Mouse (Mus musculus): ENCODE results near the gene Hipk1. TPM values are rescaled to one million over a fixed set of nuclear protein-coding genes. Genes with fewer than 3 reads are reported as not detected.

The Hipk1 gene
- polyA plus RNA-seq, 1 experiment from 2014 or later = 10.8 TPM

GRCm38 (mm10) chr3:103740342-103740741, 51.0 kb downstream of the Hipk1 start:
- Histone ChIP-seq H3K27ac (no peak overlapping the region), H3K4me3 (no peak overlapping the region), H3K9me3 (no peaks in the 10 kb centered on the region), H3K4me1 (peaks cover 28% of the 10 kb centered on the region), H3K27me3 (no peaks in the 10 kb centered on the region), H3K4me2 (no peak overlapping the region), H3K9ac (no peak overlapping the region), H3K36me3 (peaks cover 32% of the 10 kb centered on the region)
- 52% methylated on average over 5 of the region's 5 CpGs for WGBS
- no peak for ATAC-seq (ENCODE audit: insufficient number of reproducible peaks, low FRiP score, low TSS enrichment, low read depth)

- WGBS = 92% methylated on average over 1 of the region's 1 CpGs
- H3K9ac ChIP-seq = 0 out of 2 replicates have a peak within 1 kb of the TSS, but pooled peaks have one; percentile 7
- peaks cover 22% of the 10 kb centered on the region for H3K36me3 ChIP-seq
- peak within 1 kb of the TSS; percentile 52 for H3K4me2 ChIP-seq
- H3K4me1 ChIP-seq = peaks cover 38% of the 10 kb centered on the region
- H3K27ac ChIP-seq = peak within 1 kb of the TSS; percentile 96
- no peak for ATAC-seq (ENCODE audit: insufficient number of reproducible peaks, low FRiP score, low TSS enrichment, low read depth)
- H3K27me3 ChIP-seq = no peaks in the 10 kb centered on the region
- H3K4me3 ChIP-seq = peak within 1 kb of the TSS; percentile 47
- no peaks in the 10 kb centered on the region for H3K9me3 ChIP-seq
These were observed 52.0 kb downstream of the Hipk1 start, which contains the start of gene Gm10964 for GRCm38 (mm10) chr3:103739329-103739728. Gm10964 (plus strand) TSS chr3:103739366.

- peak; percentile 85 for ATAC-seq (ENCODE audit: insufficient number of reproducible peaks, low FRiP score, low TSS enrichment, low read depth)
- Histone ChIP-seq H3K4me3 (peak within 1 kb of the TSS; percentile 47), H3K4me1 (peaks cover 51% of the 10 kb centered on the region), H3K4me2 (peak within 1 kb of the TSS; percentile 52), H3K9me3 (no peaks in the 10 kb centered on the region), H3K9ac (peak within 1 kb of the TSS; percentile 29), H3K27me3 (no peaks in the 10 kb centered on the region), H3K27ac (peak within 1 kb of the TSS; percentile 96), H3K36me3 (peaks cover 8% of the 10 kb centered on the region; the same call in 1 of the 2 replicates)
- under 1% methylated on average over 18 of the region's 18 CpGs for WGBS
These were observed 53.4 kb downstream of the Hipk1 start, which contains the start of gene Olfml3 for GRCm38 (mm10) chr3:103737778-103738571. Olfml3 (minus strand) TSS chr3:103738001.

GRCm38 (mm10) chr3:103737061-103737754, 54.2 kb downstream of the Hipk1 start:
- Histone ChIP-seq H3K4me1 (peaks cover 56% of the 10 kb centered on the region), H3K4me2 (peak overlapping the region; percentile 52), H3K36me3 (peaks cover 6% of the 10 kb centered on the region; the same call in 1 of the 2 replicates), H3K27me3 (no peaks in the 10 kb centered on the region), H3K9ac (peak overlapping the region; percentile 29), H3K4me3 (peak overlapping the region; percentile 47), H3K9me3 (no peaks in the 10 kb centered on the region), H3K27ac (peak overlapping the region; percentile 96)
- WGBS = 14% methylated on average over 16 of the region's 16 CpGs
- no peak; the same call in 1 of the 2 replicates for ATAC-seq (ENCODE audit: insufficient number of reproducible peaks, low FRiP score, low TSS enrichment, low read depth)

GRCm38 (mm10) chr3:103735776-103736600, 55.4 kb downstream of the Hipk1 start:
- Histone ChIP-seq H3K4me1 (peaks cover 56% of the 10 kb centered on the region), H3K27me3 (no peaks in the 10 kb centered on the region), H3K27ac (peak overlapping the region; percentile 96), H3K4me2 (peak overlapping the region; percentile 52), H3K9ac (0 out of 2 replicates have a peak overlapping the region, but pooled peaks have one; percentile 20), H3K36me3 (no peaks in the 10 kb centered on the region; the same call in 1 of the 2 replicates), H3K4me3 (peak overlapping the region; percentile 47), H3K9me3 (no peaks in the 10 kb centered on the region)
- ATAC-seq (ENCODE audit: insufficient number of reproducible peaks, low FRiP score, low TSS enrichment, low read depth) = no peak
- WGBS = 47% methylated on average over 28 of the region's 28 CpGs

GRCm38 (mm10) chr3:103734696-103735519, 56.5 kb downstream of the Hipk1 start:
- H3K9me3 ChIP-seq = no peaks in the 10 kb centered on the region
- H3K4me1 ChIP-seq = peaks cover 56% of the 10 kb centered on the region
- no peak for ATAC-seq (ENCODE audit: insufficient number of reproducible peaks, low FRiP score, low TSS enrichment, low read depth)
- H3K4me3 ChIP-seq = peak overlapping the region; percentile 47
- peak overlapping the region; percentile 52 for H3K4me2 ChIP-seq
- H3K36me3 ChIP-seq = no peaks in the 10 kb centered on the region; the same call in 1 of the 2 replicates
- 13% methylated on average over 11 of the region's 11 CpGs for WGBS
- 0 out of 2 replicates have a peak overlapping the region, but pooled peaks have one; percentile 17 for H3K9ac ChIP-seq
- peak overlapping the region; percentile 96 for H3K27ac ChIP-seq
- H3K27me3 ChIP-seq = no peaks in the 10 kb centered on the region

- 32% methylated on average over 19 of the region's 19 CpGs for WGBS
- no peaks in the 10 kb centered on the region for H3K27me3 ChIP-seq
- H3K27ac ChIP-seq = peak overlapping the region; percentile 96
- H3K4me2 ChIP-seq = peak overlapping the region; percentile 52
- H3K4me1 ChIP-seq = peaks cover 54% of the 10 kb centered on the region
- H3K9ac ChIP-seq = 0 out of 2 replicates have a peak overlapping the region, but pooled peaks have one; percentile 17
- peak overlapping the region; percentile 18 for H3K4me3 ChIP-seq
- no peak for ATAC-seq (ENCODE audit: insufficient number of reproducible peaks, low FRiP score, low TSS enrichment, low read depth)
- H3K9me3 ChIP-seq = no peaks in the 10 kb centered on the region
- no peaks in the 10 kb centered on the region; the same call in 1 of the 2 replicates for H3K36me3 ChIP-seq
These were observed 57.3 kb downstream of the Hipk1 start for GRCm38 (mm10) chr3:103733799-103734695.

- Histone ChIP-seq H3K36me3 (no peaks in the 10 kb centered on the region; the same call in 1 of the 2 replicates), H3K27me3 (no peaks in the 10 kb centered on the region), H3K4me1 (peaks cover 49% of the 10 kb centered on the region), H3K9me3 (no peaks in the 10 kb centered on the region), H3K27ac (peak overlapping the region; percentile 96), H3K4me3 (no peak overlapping the region), H3K4me2 (no peak overlapping the region), H3K9ac (no peak overlapping the region)
- no peak for ATAC-seq (ENCODE audit: insufficient number of reproducible peaks, low FRiP score, low TSS enrichment, low read depth)
- 7% methylated on average over 2 of the region's 2 CpGs for WGBS
These were observed 58.2 kb downstream of the Hipk1 start for GRCm38 (mm10) chr3:103733176-103733575.

GRCm38 (mm10) chr3:103732116-103732515, 59.2 kb downstream of the Hipk1 start:
- Histone ChIP-seq H3K4me3 (no peak overlapping the region), H3K4me2 (no peak overlapping the region), H3K9me3 (no peaks in the 10 kb centered on the region), H3K36me3 (no peaks in the 10 kb centered on the region; the same call in 1 of the 2 replicates), H3K27me3 (no peaks in the 10 kb centered on the region), H3K4me1 (peaks cover 45% of the 10 kb centered on the region), H3K9ac (no peak overlapping the region), H3K27ac (no peak overlapping the region)
- WGBS = 72% methylated on average over 3 of the region's 3 CpGs
- no peak for ATAC-seq (ENCODE audit: insufficient number of reproducible peaks, low FRiP score, low TSS enrichment, low read depth)

GRCm38 (mm10) chr3:103729850-103730249, 61.5 kb downstream of the Hipk1 start:
- Histone ChIP-seq H3K4me2 (no peak overlapping the region), H3K27ac (no peak overlapping the region), H3K9ac (no peak overlapping the region), H3K9me3 (no peaks in the 10 kb centered on the region), H3K36me3 (no peaks in the 10 kb centered on the region; the same call in 1 of the 2 replicates), H3K4me3 (no peak overlapping the region), H3K27me3 (no peaks in the 10 kb centered on the region), H3K4me1 (peaks cover 23% of the 10 kb centered on the region)
- ATAC-seq (ENCODE audit: insufficient number of reproducible peaks, low FRiP score, low TSS enrichment, low read depth) = no peak
- 82% methylated on average over 9 of the region's 9 CpGs for WGBS

Measured in limb, embryonic 15.5 days (tissue).